Mouse (Mus musculus) forebrain, embryonic 10.5 days (tissue): Measurements from ENCODE around the gene Myh10. TPM values are rescaled to one million over a fixed set of nuclear protein-coding genes. Genes with fewer than 3 reads are reported as not detected.

ENCODE experiments used
- DNase-seq: peaks from one replicate; pipeline ENCODE4 v3.0.0-alpha.2; 2017; ENCODE audit warnings: low spot score; ENCODE audit errors: extremely low spot score
- H3K27ac ChIP-seq: fragments of 300-500 bp; sonication (generic); 2 replicates; pipeline ENCODE4 v1.5.1; 2016; ENCODE audit warnings: mild to moderate bottlenecking
- H3K27me3 ChIP-seq: fragments of 300-500 bp; sonication (generic); 2 replicates; pipeline ENCODE4 v1.6.1; 2016; ENCODE audit warnings: mild to moderate bottlenecking; ENCODE audit not compliant: poor library complexity, severe bottlenecking
- H3K36me3 ChIP-seq: fragments of 300-500 bp; sonication (generic); replicated peaks from 2 replicates; pipeline ENCODE4 v1.6.1; 2016; ENCODE audit warnings: mild to moderate bottlenecking, moderate library complexity
- H3K4me1 ChIP-seq: fragments of 300-500 bp; sonication (generic); 2 replicates; pipeline ENCODE4 v1.6.1; 2016
- H3K4me3 ChIP-seq: fragments of 300-500 bp; sonication (generic); 2 replicates; pipeline ENCODE4 v1.5.1; 2016; ENCODE audit warnings: mild to moderate bottlenecking, moderate library complexity
- H3K9me3 ChIP-seq: fragments of 300-500 bp; sonication (generic); 2 replicates; pipeline ENCODE4 v1.6.1; 2016; ENCODE audit warnings: mild to moderate bottlenecking, moderate library complexity
- WGBS: fragments of 180-500 bp; shearing (Covaris S2); methylation state at CpG from one replicate; pipeline ENCODE4 v1.1.7; 2016; 5-methylcytosine and 5-hydroxymethylcytosine counted together
- polyA plus RNA-seq: library from polyadenylated mRNA; unstranded; fragments of >200 nt; fragmentation: Nextera tagmentation; extraction: Ambion mirVana; gene quantifications from 2 replicates; pipeline ENCODE4 v1.2.1, GENCODE M21; 2016

The Myh10 gene
- polyA plus RNA-seq, 1 experiment from 2014 or later: 161 TPM

GRCm38 (mm10) chr11:68764622-68765021 lies 73.3 kb downstream of the Myh10 start:
- no peak overlapping the region for H3K27ac ChIP-seq
- no peaks in the 10 kb centered on the region for H3K27me3 ChIP-seq
- WGBS: 83% methylated on average over 3 of the region's 3 CpGs
- no peak overlapping the region for H3K4me3 ChIP-seq
- H3K9me3 ChIP-seq: no peaks in the 10 kb centered on the region
- peaks cover 100% of the 10 kb centered on the region for H3K36me3 ChIP-seq
- no peak for DNase-seq
- H3K4me1 ChIP-seq: no peaks in the 10 kb centered on the region

- Histone ChIP-seq H3K27ac (no peak overlapping the region), H3K4me1 (no peaks in the 10 kb centered on the region), H3K27me3 (no peaks in the 10 kb centered on the region), H3K4me3 (no peak overlapping the region), H3K36me3 (peaks cover 100% of the 10 kb centered on the region), H3K9me3 (no peaks in the 10 kb centered on the region)
- WGBS: 93% methylated on average over 10 of the region's 10 CpGs
- DNase-seq: no peak
Measured at GRCm38 (mm10) chr11:68767762-68768542, 76.6 kb downstream of the Myh10 start.

GRCm38 (mm10) chr11:68769770-68770510 lies 78.6 kb downstream of the Myh10 start:
- H3K36me3 ChIP-seq: peaks cover 100% of the 10 kb centered on the region
- no peaks in the 10 kb centered on the region for H3K27me3 ChIP-seq
- no peak overlapping the region for H3K27ac ChIP-seq
- 94% methylated on average over 9 of the region's 9 CpGs for WGBS
- DNase-seq: no peak
- no peaks in the 10 kb centered on the region for H3K4me1 ChIP-seq
- H3K4me3 ChIP-seq: no peak overlapping the region
- no peaks in the 10 kb centered on the region for H3K9me3 ChIP-seq

GRCm38 (mm10) chr11:68776147-68776655 lies 84.8 kb downstream of the Myh10 start:
- no peak overlapping the region for H3K27ac ChIP-seq
- H3K9me3 ChIP-seq: no peaks in the 10 kb centered on the region
- H3K4me3 ChIP-seq: no peak overlapping the region
- no peaks in the 10 kb centered on the region for H3K4me1 ChIP-seq
- H3K36me3 ChIP-seq: peaks cover 100% of the 10 kb centered on the region
- 90% methylated on average over 7 of the region's 7 CpGs for WGBS
- no peak for DNase-seq
- no peaks in the 10 kb centered on the region for H3K27me3 ChIP-seq

- Histone ChIP-seq H3K27ac (no peak overlapping the region), H3K36me3 (peaks cover 100% of the 10 kb centered on the region), H3K4me1 (no peaks in the 10 kb centered on the region), H3K4me3 (no peak overlapping the region), H3K27me3 (no peaks in the 10 kb centered on the region), H3K9me3 (no peaks in the 10 kb centered on the region)
- DNase-seq: no peak
- WGBS: 93% methylated on average over 11 of the region's 11 CpGs
Measured at GRCm38 (mm10) chr11:68777933-68778332, 86.6 kb downstream of the Myh10 start.

- Histone ChIP-seq H3K4me3 (no peak overlapping the region), H3K36me3 (peaks cover 100% of the 10 kb centered on the region), H3K4me1 (no peaks in the 10 kb centered on the region), H3K27ac (no peak overlapping the region), H3K9me3 (no peaks in the 10 kb centered on the region), H3K27me3 (no peaks in the 10 kb centered on the region)
- no peak for DNase-seq
Measured at GRCm38 (mm10) chr11:68778855-68779254, 87.5 kb downstream of the Myh10 start.

GRCm38 (mm10) chr11:68779735-68780465 lies 88.5 kb downstream of the Myh10 start:
- Histone ChIP-seq H3K27me3 (no peaks in the 10 kb centered on the region), H3K9me3 (no peaks in the 10 kb centered on the region), H3K4me1 (no peaks in the 10 kb centered on the region), H3K36me3 (peaks cover 100% of the 10 kb centered on the region), H3K4me3 (no peak overlapping the region), H3K27ac (no peak overlapping the region)
- no peak for DNase-seq
- 93% methylated on average over 10 of the region's 10 CpGs for WGBS

GRCm38 (mm10) chr11:68780466-68781114 lies 89.2 kb downstream of the Myh10 start:
- no peak overlapping the region for H3K27ac ChIP-seq
- H3K36me3 ChIP-seq: peaks cover 100% of the 10 kb centered on the region
- no peaks in the 10 kb centered on the region for H3K4me1 ChIP-seq
- DNase-seq: no peak
- H3K27me3 ChIP-seq: no peaks in the 10 kb centered on the region
- H3K4me3 ChIP-seq: no peak overlapping the region
- H3K9me3 ChIP-seq: no peaks in the 10 kb centered on the region
- WGBS: 92% methylated on average over 14 of the region's 14 CpGs

- peaks cover 100% of the 10 kb centered on the region for H3K36me3 ChIP-seq
- WGBS: 94% methylated on average over 9 of the region's 9 CpGs
- no peaks in the 10 kb centered on the region for H3K9me3 ChIP-seq
Measured at GRCm38 (mm10) chr11:68782336-68782735, 91.0 kb downstream of the Myh10 start.

GRCm38 (mm10) chr11:68785813-68786212 lies 94.5 kb downstream of the Myh10 start:
- Histone ChIP-seq H3K9me3 (no peaks in the 10 kb centered on the region), H3K4me3 (no peak overlapping the region), H3K4me1 (no peaks in the 10 kb centered on the region), H3K27me3 (no peaks in the 10 kb centered on the region), H3K27ac (no peak overlapping the region), H3K36me3 (peaks cover 100% of the 10 kb centered on the region)
- WGBS: 86% methylated on average over 8 of the region's 8 CpGs
- DNase-seq: no peak

More at GRCm38 (mm10) chr11:68782336-68782735, 91.0 kb downstream of the Myh10 start:
- DNase-seq: no peak
- no peak overlapping the region for H3K4me3 ChIP-seq
- no peak overlapping the region for H3K27ac ChIP-seq
- H3K4me1 ChIP-seq: no peaks in the 10 kb centered on the region
- H3K27me3 ChIP-seq: no peaks in the 10 kb centered on the region

- no peaks in the 10 kb centered on the region for H3K4me1 ChIP-seq
- no peaks in the 10 kb centered on the region for H3K9me3 ChIP-seq
- no peak overlapping the region for H3K27ac ChIP-seq
- 91% methylated on average over 9 of the region's 9 CpGs for WGBS
- no peaks in the 10 kb centered on the region for H3K27me3 ChIP-seq
- peaks cover 100% of the 10 kb centered on the region for H3K36me3 ChIP-seq
- no peak overlapping the region for H3K4me3 ChIP-seq
- no peak for DNase-seq
Measured at GRCm38 (mm10) chr11:68787222-68787621, 95.9 kb downstream of the Myh10 start.

- Histone ChIP-seq H3K36me3 (peaks cover 100% of the 10 kb centered on the region), H3K4me1 (no peaks in the 10 kb centered on the region), H3K4me3 (no peak overlapping the region), H3K27me3 (no peaks in the 10 kb centered on the region), H3K9me3 (no peaks in the 10 kb centered on the region), H3K27ac (no peak overlapping the region)
- WGBS: 93% methylated on average over 10 of the region's 10 CpGs
- DNase-seq: no peak
Measured at GRCm38 (mm10) chr11:68790720-68791119, 99.4 kb downstream of the Myh10 start.
